In genomic region chr4:29074851-29075250, GRCm38 (mm10) we compare ENCODE assay signal across 22 mouse cellular contexts.
"Had no signal": no experiment of that assay in that cellular context is flagged by ENCODE, and none has a peak within 500 bp of the region (broad histone marks: within the 10 kb centered on the region; RNA-seq: fewer than 3 reads in every experiment).

No protein-coding gene starts in this region.

- ATAC-seq: hindbrain, postnatal 0 days; intestine, embryonic 16.5 days; liver, postnatal 0 days had no signal

- H3K9me3 ChIP-seq: heart, embryonic 13.5 days; heart, embryonic 15.5 days; hindbrain, embryonic 13.5 days; hindbrain, embryonic 15.5 days; limb, embryonic 13.5 days; limb, embryonic 15.5 days; liver, embryonic 13.5 days; liver, embryonic 15.5 days had no signal

- H3K4me1 ChIP-seq: heart, embryonic 15.5 days; hindbrain, embryonic 13.5 days; hindbrain, embryonic 15.5 days; limb, embryonic 13.5 days; limb, embryonic 15.5 days; liver, embryonic 15.5 days had no signal

- H3K4me2 ChIP-seq: heart, embryonic 11.5 days; heart, embryonic 13.5 days; heart, embryonic 15.5 days; hindbrain, embryonic 13.5 days; hindbrain, embryonic 15.5 days; limb, embryonic 13.5 days; limb, embryonic 15.5 days; liver, embryonic 13.5 days; liver, embryonic 15.5 days had no signal

- H3K9ac ChIP-seq: heart, embryonic 13.5 days; heart, embryonic 15.5 days; hindbrain, embryonic 13.5 days; hindbrain, embryonic 15.5 days; limb, embryonic 13.5 days; limb, embryonic 15.5 days; liver, embryonic 13.5 days; liver, embryonic 15.5 days; liver, postnatal 0 days had no signal

- H3K36me3 ChIP-seq: heart, embryonic 13.5 days; heart, embryonic 15.5 days; hindbrain, embryonic 13.5 days; hindbrain, embryonic 15.5 days; limb, embryonic 13.5 days; limb, embryonic 15.5 days; liver, embryonic 13.5 days; liver, embryonic 15.5 days had no signal

- DNase-seq: gastrocnemius, postnatal 14 days; gastrocnemius, postnatal 36 days; heart, adult 11 months; heart, adult 2 months; heart, postnatal 14 days; heart, postnatal 36 days; kidney, adult 18-20 months; layer of hippocampus, adult 9-11 months; layer of hippocampus, postnatal 36 days; left cerebral cortex, postnatal 4 days; liver, embryonic 13.5 days; liver, postnatal 0 days had no signal

- H3K27me3 ChIP-seq: heart, embryonic 13.5 days; heart, embryonic 15.5 days; hindbrain, embryonic 13.5 days; hindbrain, embryonic 15.5 days; limb, embryonic 13.5 days; limb, embryonic 15.5 days; liver, embryonic 13.5 days; liver, embryonic 15.5 days had no signal

- H3K4me3 ChIP-seq: heart, adult 2 months; heart, embryonic 13.5 days; heart, embryonic 15.5 days; hindbrain, embryonic 13.5 days; hindbrain, embryonic 15.5 days; limb, embryonic 13.5 days; limb, embryonic 15.5 days; liver, embryonic 13.5 days; liver, embryonic 15.5 days had no signal

- H3K27ac ChIP-seq: heart, adult 2 months; heart, embryonic 13.5 days; heart, embryonic 15.5 days; hindbrain, embryonic 13.5 days; hindbrain, embryonic 15.5 days; hindbrain, postnatal 0 days; limb, embryonic 13.5 days; limb, embryonic 15.5 days; liver, embryonic 13.5 days; liver, embryonic 15.5 days had no signal
